Mouse (Mus musculus): ENCODE measurements around the gene AF067063.
"Not testable (repeated sequence)": the region's sequence is repeated elsewhere in the genome, so short reads cannot be mapped to it uniquely, and the experiment has no call there.

DNA sequence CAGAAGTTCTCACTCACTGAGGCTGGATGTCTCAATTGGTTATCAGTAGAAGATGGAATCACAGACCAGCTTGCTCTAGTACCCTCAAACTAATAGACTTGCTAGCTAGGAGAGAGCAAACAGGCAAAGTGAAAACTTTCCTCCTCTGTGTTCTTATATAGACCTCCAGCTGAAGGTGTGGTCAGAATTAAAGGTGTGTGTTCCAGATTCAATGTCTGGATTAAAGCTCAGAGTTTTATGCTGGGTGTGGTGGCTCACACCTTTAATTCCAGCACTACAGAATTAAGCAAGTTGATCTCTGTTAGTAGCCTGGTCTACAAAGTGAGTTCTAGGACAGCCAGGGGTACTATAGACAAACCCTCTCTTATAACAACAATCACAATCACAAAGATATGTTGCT lies at the start of gene AF067063:
- TF ChIP-seq CTCF, POLR2A (IDR thresholded peaks at IDR 0.05; ENCODE audit: extremely low read depth, insufficient read depth, low read length): not testable (repeated sequence)
